In genomic region chr5:75149880-75150279, GRCm38 (mm10) we compare ENCODE assay signal across 8 mouse cellular contexts. TPM values are rescaled to one million over a fixed set of nuclear protein-coding genes. Genes with fewer than 3 reads are reported as not detected.
DNase-seq lines count a peak whose midpoint lies in the region; ATAC-seq and TF ChIP-seq lines count a peak whose summit lies in the region.

No protein-coding gene starts in this region.

- no peak for TF ChIP-seq CTCF in left cerebral cortex, adult 2 months (IDR thresholded peaks at IDR 0.05)

- no peak for ATAC-seq in embryonic facial prominence, embryonic 14.5 days (ENCODE audit: low read depth)
- 0 out of 2 replicates have a peak, but pooled peaks have one; percentile 26 for ATAC-seq in limb, embryonic 15.5 days (ENCODE audit: insufficient number of reproducible peaks, low FRiP score, low TSS enrichment, low read depth)

- H3K27ac ChIP-seq in embryonic facial prominence, embryonic 14.5 days (replicated peaks; ENCODE audit: low read depth, low read length), result peak overlapping the region; percentile 99
- H3K27ac ChIP-seq in limb, embryonic 15.5 days, result peak overlapping the region; percentile 99
- no peak overlapping the region for H3K27ac ChIP-seq in left cerebral cortex, adult 2 months

- H3K27me3 ChIP-seq in embryonic facial prominence, embryonic 14.5 days (replicated peaks; ENCODE audit: control insufficient read depth, insufficient read depth, low read length), result peaks cover 17% of the 10 kb centered on the region
- H3K27me3 ChIP-seq in limb, embryonic 15.5 days, result peaks cover 2% of the 10 kb centered on the region; the same call in 1 of the 2 replicates

- H3K4me2 ChIP-seq in embryonic facial prominence, embryonic 14.5 days (ENCODE audit: low read depth, low read length), result peak overlapping the region; percentile 63
- peak overlapping the region; percentile 65 for H3K4me2 ChIP-seq in limb, embryonic 15.5 days

- intact Hi-C loops in heart, postnatal 36 days (cut with DNase I), result loop anchor here (2.0 to 10.0 kb wide), 5 partner anchors 67 to 1388 kb away; no protein-coding TSS in a partner anchor
- intact Hi-C loops in left cerebral cortex, adult 2 months (cut with DNase I), result loop anchor here (5.0 kb wide), 2 partner anchors 78 to 508 kb away; no protein-coding TSS in a partner anchor

- peaks cover 19% of the 10 kb centered on the region for H3K4me1 ChIP-seq in embryonic facial prominence, embryonic 14.5 days (ENCODE audit: control insufficient read depth, insufficient read depth, low read length)
- H3K4me1 ChIP-seq in limb, embryonic 15.5 days, result peaks cover 33% of the 10 kb centered on the region

- no peaks in the 10 kb centered on the region for H3K36me3 ChIP-seq in embryonic facial prominence, embryonic 14.5 days (ENCODE audit: control insufficient read depth, insufficient read depth, low read length)
- no peaks in the 10 kb centered on the region for H3K36me3 ChIP-seq in limb, embryonic 15.5 days

- peak overlapping the region; percentile 62 for H3K4me3 ChIP-seq in embryonic facial prominence, embryonic 14.5 days (ENCODE audit: low read depth, low read length)
- H3K4me3 ChIP-seq in limb, embryonic 15.5 days, result peak overlapping the region; percentile 70
- no peak overlapping the region for H3K4me3 ChIP-seq in left cerebral cortex, adult 2 months

- H3K9me3 ChIP-seq in embryonic facial prominence, embryonic 14.5 days (ENCODE audit: control insufficient read depth, low read length), result no peaks in the 10 kb centered on the region
- H3K9me3 ChIP-seq in limb, embryonic 15.5 days, result no peaks in the 10 kb centered on the region

- DNase-seq in kidney, adult 18-20 months, result peak; percentile 26
- no peak for DNase-seq in kidney, adult 11 months
- peak; percentile 82 for DNase-seq in embryonic facial prominence, embryonic 14.5 days (ENCODE audit: low spot score)
- peak; percentile 43 to 54 for DNase-seq in heart, postnatal 36 days
- no peak for DNase-seq in left cerebral cortex, adult 2 months (ENCODE audit: extremely low spot score in 1 of 2, low spot score in 2 of 2)
- DNase-seq in T-cell, adult 2 months (ENCODE audit: low spot score), result no peak
- DNase-seq in layer of hippocampus, postnatal 10 days (ENCODE audit: low spot score in 2 of 2), result no peak

- WGBS in embryonic facial prominence, embryonic 14.5 days, result 0% methylated on average over 9 of the region's 11 CpGs
- under 1% methylated on average over 11 of the region's 11 CpGs for WGBS in limb, embryonic 15.5 days

- peak overlapping the region; percentile 98 for H3K9ac ChIP-seq in embryonic facial prominence, embryonic 14.5 days (ENCODE audit: low read depth, low read length)
- H3K9ac ChIP-seq in limb, embryonic 15.5 days, result 0 out of 2 replicates have a peak overlapping the region, but pooled peaks have one; percentile 14

RNA-seq across cellular contexts. Expression of gene Pdgfra, which starts 2.2 kb away (rescaled TPM):
- 81.3 and 100 TPM in 2 replicates for polyA plus RNA-seq in embryonic facial prominence, embryonic 14.5 days (2014; fragmentation: Nextera tagmentation; extraction: Ambion mirVana)
- 10 to 100 TPM; 30.2 to 31.7 TPM for total RNA-seq in heart, postnatal 36 days (2021)
- polyA plus RNA-seq in limb, embryonic 15.5 days (2015; fragmentation: Nextera tagmentation; extraction: Ambion mirVana), result 82.8 and 96.9 TPM in 2 replicates
- total RNA-seq in left cerebral cortex, adult 2 months (2021), result 10 to 100 TPM; 38.0 to 41.6 TPM
- total RNA-seq in layer of hippocampus, postnatal 10 days (2021), result 10 to 100 TPM; 93.7 to 94.8 TPM

Comparison
In these comparisons a context has a peak if more than half of its experiments do, and no peak if none do; other contexts are left out.
1. DNase-seq: peak in kidney, adult 18-20 months (single experiment), embryonic facial prominence, embryonic 14.5 days (single experiment) and heart, postnatal 36 days (2 of 2); none in kidney, adult 11 months (single experiment), left cerebral cortex, adult 2 months (0 of 2), T-cell, adult 2 months (single experiment) and layer of hippocampus, postnatal 10 days (0 of 2).